Mouse (Mus musculus) brain, embryonic 14.5 days (tissue): Measurements from ENCODE around the gene Cyp2u1. TPM values are rescaled to one million over a fixed set of nuclear protein-coding genes. Genes with fewer than 3 reads are reported as not detected.

ENCODE experiments used
- DNase-seq: peaks from one replicate; pipeline ENCODE4 v3.0.0-alpha.2; 2011; ENCODE audit warnings: low read depth
- CTCF ChIP-seq: fragments of 200-500 bp; IDR thresholded peaks from 2 replicates; pipeline ENCODE4 v1.5.1; 2012; ENCODE audit warnings: inconsistent platforms, mild to moderate bottlenecking, moderate library complexity, borderline replicate concordance; ENCODE audit not compliant: insufficient read depth, insufficient read length; ENCODE audit errors: extremely low read depth
- POLR2A ChIP-seq: fragments of 200-500 bp; IDR thresholded peaks from 2 replicates; pipeline ENCODE4 v1.6.1; 2012; ENCODE audit warnings: mild to moderate bottlenecking, inconsistent platforms, borderline replicate concordance; ENCODE audit not compliant: poor library complexity, insufficient read depth, insufficient read length, severe bottlenecking; ENCODE audit errors: extremely low read depth
- polyA plus RNA-seq: library from polyadenylated mRNA; depleted of rRNA; stranded (reverse); fragments of >200 nt; gene quantifications from 2 replicates; pipeline ENCODE4 v1.2.3, GENCODE M21; 2012

The Cyp2u1 gene
- polyA plus RNA-seq, 1 experiment = 3.7 TPM

GRCm38 (mm10) chr3:131270381-131270780 lies 32.6 kb downstream of the Cyp2u1 start:
- DNase-seq = peak; percentile 23
- TF ChIP-seq POLR2A (no peak), CTCF (no peak)

GRCm38 (mm10) chr3:131266366-131267050 lies 36.5 kb downstream of the Cyp2u1 start:
- no peak for TF ChIP-seq POLR2A
- no peak for TF ChIP-seq CTCF
- no peak for DNase-seq

- TF ChIP-seq CTCF (no peak), POLR2A (no peak)
- no peak for DNase-seq
These were observed 37.5 kb downstream of the Cyp2u1 start for GRCm38 (mm10) chr3:131265516-131265915.

- TF ChIP-seq CTCF (no peak), POLR2A (no peak)
These were observed 39.1 kb downstream of the Cyp2u1 start for GRCm38 (mm10) chr3:131263766-131264486.

GRCm38 (mm10) chr3:131260418-131260817 lies 42.6 kb downstream of the Cyp2u1 start:
- DNase-seq = no peak

More at GRCm38 (mm10) chr3:131263766-131264486, 39.1 kb downstream of the Cyp2u1 start:
- DNase-seq = no peak

GRCm38 (mm10) chr3:131259392-131259965 lies 43.5 kb downstream of the Cyp2u1 start:
- TF ChIP-seq POLR2A = no peak
- no peak for TF ChIP-seq CTCF
- DNase-seq = no peak

More at GRCm38 (mm10) chr3:131260418-131260817, 42.6 kb downstream of the Cyp2u1 start:
- TF ChIP-seq POLR2A (no peak), CTCF (no peak)

GRCm38 (mm10) chr3:131258921-131259320 lies 44.1 kb downstream of the Cyp2u1 start:
- no peak for TF ChIP-seq CTCF
- TF ChIP-seq POLR2A = no peak

GRCm38 (mm10) chr3:131255399-131255981 lies 47.5 kb downstream of the Cyp2u1 start:
- TF ChIP-seq POLR2A (no peak), CTCF (no peak)
- no peak for DNase-seq

More at GRCm38 (mm10) chr3:131258921-131259320, 44.1 kb downstream of the Cyp2u1 start:
- no peak for DNase-seq

GRCm38 (mm10) chr3:131254991-131255390 lies 48.0 kb downstream of the Cyp2u1 start:
- TF ChIP-seq CTCF (no peak), POLR2A (no peak)
- no peak for DNase-seq

- TF ChIP-seq CTCF (no peak), POLR2A (no peak)
These were observed 51.4 kb downstream of the Cyp2u1 start for GRCm38 (mm10) chr3:131251601-131252000.

GRCm38 (mm10) chr3:131250978-131251377 lies 52.0 kb downstream of the Cyp2u1 start:
- DNase-seq = no peak
- TF ChIP-seq POLR2A = no peak
- TF ChIP-seq CTCF = no peak

More at GRCm38 (mm10) chr3:131251601-131252000, 51.4 kb downstream of the Cyp2u1 start:
- DNase-seq = no peak

GRCm38 (mm10) chr3:131250283-131250682 lies 52.7 kb downstream of the Cyp2u1 start:
- DNase-seq = no peak
- TF ChIP-seq POLR2A = no peak
- no peak for TF ChIP-seq CTCF
